Comparison of ENCODE assay signal across 19 mouse cellular contexts in the genomic region with DNA sequence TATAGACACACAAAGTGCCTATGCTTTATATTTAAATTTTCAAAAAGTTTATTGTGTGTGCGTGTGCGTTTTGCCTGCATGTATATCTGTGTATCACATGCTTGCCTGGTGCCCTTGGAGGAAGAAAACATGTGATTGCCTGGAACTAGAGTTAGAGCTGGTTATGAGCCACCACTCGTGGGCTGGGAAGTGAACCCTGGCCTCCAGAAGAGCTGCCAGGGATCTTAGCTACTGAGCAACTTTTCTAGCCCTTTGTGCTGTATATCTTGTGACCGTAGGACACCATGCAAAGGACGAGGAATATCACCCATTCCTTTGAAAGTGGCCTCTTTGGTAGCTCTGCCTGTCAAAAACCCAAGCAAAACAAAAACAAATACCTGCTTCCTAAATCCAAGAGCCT. TPM values are rescaled to one million over a fixed set of nuclear protein-coding genes. Genes with fewer than 3 reads are reported as not detected.
"Had no signal": no experiment of that assay in that cellular context is flagged by ENCODE, and none has a peak within 500 bp of the region (broad histone marks: within the 10 kb centered on the region; RNA-seq: fewer than 3 reads in every experiment).

No protein-coding gene starts in this region.

- H3K9me3 ChIP-seq: liver, embryonic 15.5 days; lung, embryonic 15.5 days; megakaryocyte, embryonic 14.5 days; midbrain, embryonic 10.5 days; midbrain, embryonic 13.5 days; neural tube, embryonic 13.5 days had no signal

- H3K9ac ChIP-seq: liver, embryonic 15.5 days; lung, embryonic 15.5 days; midbrain, embryonic 13.5 days; neural tube, embryonic 13.5 days had no signal

- H3K4me1 ChIP-seq: midbrain, embryonic 13.5 days had no signal

- H3K4me3 ChIP-seq: left cerebral cortex, adult 2 months; liver, embryonic 15.5 days; lung, embryonic 15.5 days; midbrain, embryonic 10.5 days; midbrain, embryonic 13.5 days; myocyte; neural tube, embryonic 13.5 days had no signal

- ATAC-seq: midbrain, embryonic 13.5 days; midbrain, embryonic 16.5 days had no signal

- H3K27me3 ChIP-seq: liver, embryonic 15.5 days; lung, embryonic 15.5 days; midbrain, embryonic 13.5 days; neural tube, embryonic 13.5 days had no signal

- H3K4me2 ChIP-seq: liver, embryonic 11.5 days; liver, embryonic 15.5 days; lung, embryonic 15.5 days; midbrain, embryonic 13.5 days; neural tube, embryonic 13.5 days had no signal

- DNase-seq: layer of hippocampus, postnatal 36 days; lung, adult 18-20 months; lung, postnatal 10 days; lung, postnatal 36 days; thymus, adult 2 months; thymus, postnatal 14 days; thymus, postnatal 4 days had no signal

- H3K36me3 ChIP-seq: liver, embryonic 15.5 days; lung, embryonic 15.5 days; midbrain, embryonic 10.5 days; midbrain, embryonic 13.5 days; neural tube, embryonic 13.5 days had no signal

- H3K27ac ChIP-seq: left cerebral cortex, adult 2 months; liver, embryonic 15.5 days; lung, embryonic 15.5 days; midbrain, embryonic 10.5 days; midbrain, embryonic 13.5 days; neural tube, embryonic 13.5 days; stomach, postnatal 0 days had no signal

RNA-seq across cellular contexts. Expression of a gene that starts 14.4 kb away (rescaled TPM):
- total RNA-seq: monocyte, adult 5-6 weeks had no signal
- polyA plus RNA-seq: midbrain, embryonic 13.5 days; midbrain, embryonic 16.5 days; myocyte; neural tube, embryonic 13.5 days had no signal
